Comparison of ENCODE assay signal across 8 mouse cellular contexts in the genomic region with DNA sequence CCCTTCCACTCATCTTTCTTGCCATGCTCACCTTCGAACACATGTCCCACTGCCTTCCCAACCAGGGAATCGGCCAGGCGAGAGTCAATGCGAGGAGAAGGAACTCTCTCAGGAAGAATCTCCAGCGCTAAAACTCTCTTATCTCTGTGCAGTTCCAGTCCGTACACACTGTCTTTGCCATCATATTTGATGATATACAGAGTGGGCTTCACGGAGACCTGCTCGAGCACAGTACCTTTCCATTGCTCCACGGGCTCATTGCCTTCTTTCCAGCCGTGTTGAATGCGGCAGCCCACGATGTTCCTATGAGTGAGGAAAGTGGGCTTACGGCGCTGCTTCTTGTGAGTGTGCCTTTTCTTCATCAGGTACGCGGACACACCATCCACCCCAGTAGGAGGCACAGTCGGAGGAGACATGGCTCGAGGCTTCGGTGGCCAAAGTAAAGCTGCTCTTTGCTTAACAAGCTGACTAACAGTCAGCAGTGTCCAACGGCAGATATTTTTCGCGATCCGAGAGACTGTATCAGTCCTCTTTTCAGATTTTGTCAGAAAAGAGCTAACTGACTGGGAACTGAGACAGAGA. TPM values are rescaled to one million over a fixed set of nuclear protein-coding genes. Genes with fewer than 3 reads are reported as not detected.
DNase-seq lines count a peak whose midpoint lies in the region; ATAC-seq and TF ChIP-seq lines count a peak whose summit lies in the region.

No protein-coding gene starts in this region.

- no peaks in the 10 kb centered on the region for H3K4me1 ChIP-seq in CH12.LX (ENCODE audit: control insufficient read depth in 1 of 2, insufficient read depth in 2 of 2)
- no peaks in the 10 kb centered on the region; the same call in 1 of the 2 replicates for H3K4me1 ChIP-seq in cortical plate, adult 2 months (ENCODE audit: control insufficient read depth, insufficient read depth, low read length)
- no peaks in the 10 kb centered on the region for H3K4me1 ChIP-seq in hindbrain, embryonic 12.5 days
- H3K4me1 ChIP-seq in liver, embryonic 14.5 days (replicated peaks; ENCODE audit: control insufficient read depth in 2 of 2, insufficient read depth in 2 of 2, low read length in 1 of 2), result no peaks in the 10 kb centered on the region
- no peaks in the 10 kb centered on the region for H3K4me1 ChIP-seq in stomach, embryonic 14.5 days (ENCODE audit: control insufficient read depth, insufficient read depth, low read length)

- peak; percentile 7 for DNase-seq in kidney, adult 18-20 months
- no peak for DNase-seq in kidney, adult 8-10 months
- peak; percentile 15 for DNase-seq in CH12.LX (ENCODE audit: extremely low read depth)
- DNase-seq in liver, embryonic 14.5 days (ENCODE audit: low read depth in 3 of 3, low spot score in 3 of 3), result no peak
- DNase-seq in ovary, postnatal 10 days (ENCODE audit: low spot score), result no peak

- H3K27me3 ChIP-seq in CH12.LX (replicated peaks), result no peaks in the 10 kb centered on the region
- H3K27me3 ChIP-seq in hindbrain, embryonic 12.5 days, result peaks cover 3% of the 10 kb centered on the region; the same call in 1 of the 2 replicates
- no peaks in the 10 kb centered on the region for H3K27me3 ChIP-seq in liver, embryonic 14.5 days (ENCODE audit: control insufficient read depth, insufficient read depth, low read length)
- no peaks in the 10 kb centered on the region for H3K27me3 ChIP-seq in stomach, embryonic 14.5 days (ENCODE audit: control insufficient read depth, insufficient read depth, low read length)

- no peaks in the 10 kb centered on the region for H3K9me3 ChIP-seq in CH12.LX (replicated peaks; ENCODE audit: low read length)
- H3K9me3 ChIP-seq in hindbrain, embryonic 12.5 days (replicated peaks), result no peaks in the 10 kb centered on the region
- no peaks in the 10 kb centered on the region for H3K9me3 ChIP-seq in liver, embryonic 14.5 days (ENCODE audit: control insufficient read depth, low read length)
- no peaks in the 10 kb centered on the region for H3K9me3 ChIP-seq in stomach, embryonic 14.5 days (ENCODE audit: control insufficient read depth, low read depth, low read length)

- peak overlapping the region; percentile 17; the same call in 1 of the 2 replicates for H3K4me2 ChIP-seq in CH12.LX (ENCODE audit: insufficient read depth, low read depth, poor library complexity, severe bottlenecking)
- peak overlapping the region; percentile 58 for H3K4me2 ChIP-seq in hindbrain, embryonic 12.5 days (replicated peaks)
- H3K4me2 ChIP-seq in liver, embryonic 14.5 days (ENCODE audit: low read depth), result peak overlapping the region; percentile 64
- H3K4me2 ChIP-seq in stomach, embryonic 14.5 days (replicated peaks; ENCODE audit: low read depth, low read length), result peak overlapping the region; percentile 50

- dilution Hi-C loops in CH12.LX (cut with MboI; ENCODE audit: extremely low pct_ligation_motif_present, extremely low pct_unique_long_range_greater_than_20kb, low sequenced_read_pairs), result no loop called here

- H3K36me3 ChIP-seq in CH12.LX (replicated peaks in 1 of 2; ENCODE audit: control insufficient read depth in 1 of 2, insufficient read depth in 1 of 2, low read length in 1 of 2), result no peaks in the 10 kb centered on the region
- no peaks in the 10 kb centered on the region for H3K36me3 ChIP-seq in hindbrain, embryonic 12.5 days
- no peaks in the 10 kb centered on the region for H3K36me3 ChIP-seq in liver, embryonic 14.5 days (replicated peaks; ENCODE audit: control insufficient read depth, insufficient read depth, low read depth)
- H3K36me3 ChIP-seq in stomach, embryonic 14.5 days (ENCODE audit: control insufficient read depth, insufficient read depth, low read length), result no peaks in the 10 kb centered on the region

- peak overlapping the region; percentile 54 to 95 (median 60) for H3K4me3 ChIP-seq in CH12.LX (replicated peaks in 1 of 3; ENCODE audit: low read depth in 2 of 3, low read length in 2 of 3, poor library complexity in 1 of 3)
- peak overlapping the region; percentile 68 for H3K4me3 ChIP-seq in cortical plate, adult 2 months (ENCODE audit: insufficient read depth, low read length)
- H3K4me3 ChIP-seq in hindbrain, embryonic 12.5 days, result peak overlapping the region; percentile 47
- peak overlapping the region; percentile 54 to 75 for H3K4me3 ChIP-seq in liver, embryonic 14.5 days (ENCODE audit: insufficient read depth in 1 of 2, low read depth in 2 of 2, low read length in 2 of 2)
- peak overlapping the region; percentile 44 for H3K4me3 ChIP-seq in stomach, embryonic 14.5 days (ENCODE audit: low read depth, low read length)

- no peak for TF ChIP-seq EP300 in CH12.LX (IDR thresholded peaks at IDR 0.05; ENCODE audit: low read length)
- no peak for TF ChIP-seq EP300 in liver, embryonic 14.5 days (IDR thresholded peaks at IDR 0.05; ENCODE audit: low read depth)

- peak overlapping the region; percentile 58; the same call in 1 of the 2 replicates for H3K27ac ChIP-seq in CH12.LX (ENCODE audit: insufficient read depth, low read depth)
- no peak overlapping the region; the same call in 1 of the 2 replicates for H3K27ac ChIP-seq in cortical plate, adult 2 months (ENCODE audit: insufficient read depth, low read length)
- peak overlapping the region; percentile 76 for H3K27ac ChIP-seq in hindbrain, embryonic 12.5 days
- H3K27ac ChIP-seq in liver, embryonic 14.5 days, result no peak overlapping the region
- H3K27ac ChIP-seq in stomach, embryonic 14.5 days (ENCODE audit: low read length), result peak overlapping the region; percentile 93

- no peak for TF ChIP-seq POLR2A in CH12.LX (IDR thresholded peaks at IDR 0.05; ENCODE audit: low read depth, low read length)
- no peak for TF ChIP-seq POLR2A in cortical plate, adult 2 months (IDR thresholded peaks at IDR 0.05; ENCODE audit: extremely low read depth, insufficient read depth, low read length)

- TF ChIP-seq CTCF in CH12.LX (conservative IDR thresholded peaks at IDR 0.05 in 1 of 2, IDR thresholded peaks at IDR 0.05 in 1 of 2; ENCODE audit: low read depth in 2 of 2, low read length in 2 of 2), result no peak
- no peak for TF ChIP-seq CTCF in cortical plate, adult 2 months (IDR thresholded peaks at IDR 0.05; ENCODE audit: extremely low read depth, insufficient read depth, low read length)
- no peak for TF ChIP-seq CTCF in liver, embryonic 14.5 days (IDR thresholded peaks at IDR 0.05; ENCODE audit: low read depth)

- peak overlapping the region; percentile 71 for H3K9ac ChIP-seq in CH12.LX (ENCODE audit: insufficient read depth, low read depth)
- peak overlapping the region; percentile 61 for H3K9ac ChIP-seq in hindbrain, embryonic 12.5 days
- H3K9ac ChIP-seq in liver, embryonic 14.5 days (replicated peaks), result no peak overlapping the region
- H3K9ac ChIP-seq in stomach, embryonic 14.5 days (replicated peaks; ENCODE audit: low read depth, low read length), result peak overlapping the region; percentile 32

- 17% methylated on average over 23 of the region's 23 CpGs for WGBS in hindbrain, embryonic 12.5 days
- WGBS in liver, embryonic 14.5 days (ENCODE audit: insufficient replicate concordance), result 14% methylated on average over 23 of the region's 23 CpGs
- WGBS in stomach, embryonic 14.5 days, result 18% methylated on average over 23 of the region's 23 CpGs

- no peaks in the 10 kb centered on the region for H3K79me2 ChIP-seq in CH12.LX (replicated peaks; ENCODE audit: control insufficient read depth, extremely low read depth, insufficient read depth, poor library complexity, severe bottlenecking)

- ATAC-seq in hindbrain, embryonic 12.5 days (ENCODE audit: low FRiP score), result peak; percentile 65
- no peak for ATAC-seq in liver, embryonic 14.5 days (ENCODE audit: insufficient read depth)
- ATAC-seq in stomach, embryonic 14.5 days (ENCODE audit: insufficient number of reproducible peaks, insufficient read depth, low FRiP score, low read depth), result peak; percentile 65; the same call in 1 of the 2 replicates

- no peak; the same call in 1 of the 2 replicates for TF ChIP-seq RAD21 in CH12.LX (IDR thresholded peaks at IDR 0.05; ENCODE audit: low read depth, low read length)

- in situ Hi-C loops in CH12.LX (cut with MboI; ENCODE audit: low pct_ligation_motif_present, low pct_unique_long_range_greater_than_20kb, low sequenced_read_pairs), result no loop called here

TF ChIP-seq in CH12.LX, 34 proteins besides CTCF, POLR2A, EP300 and RAD21:
- TF ChIP-seq MAFK (IDR thresholded peaks at IDR 0.05; ENCODE audit: insufficient replicate concordance, low read length) (no peak), E2F4 (IDR thresholded peaks at IDR 0.05; ENCODE audit: insufficient replicate concordance, low read depth, low read length) (no peak), SMC3 (IDR thresholded peaks at IDR 0.05; ENCODE audit: low read depth, low read length) (no peak), KAT2A (IDR thresholded peaks at IDR 0.05; ENCODE audit: insufficient replicate concordance, low read length) (no peak), NRF1 (IDR thresholded peaks at IDR 0.05; ENCODE audit: low read depth, low read length) (no peak), JUN (IDR thresholded peaks at IDR 0.05; ENCODE audit: insufficient read depth, low read depth, low read length) (no peak), POLR2AphosphoS2 (IDR thresholded peaks at IDR 0.05; ENCODE audit: low read depth, low read length) (no peak), NELFE (IDR thresholded peaks at IDR 0.05; ENCODE audit: low read depth, low read length) (no peak), CHD2 (IDR thresholded peaks at IDR 0.05; ENCODE audit: low read length) (no peak), MXI1 (IDR thresholded peaks at IDR 0.05; ENCODE audit: low read depth, low read length) (no peak), IRF4 (IDR thresholded peaks at IDR 0.05; ENCODE audit: low read depth, low read length) (no peak), GABPA (IDR thresholded peaks at IDR 0.05; ENCODE audit: insufficient replicate concordance, low read depth, low read length) (no peak)

RNA-seq across cellular contexts. Expression of a gene that starts 0.6 kb away (rescaled TPM):
- total RNA-seq in CH12.LX (2012; rRNA removed), result 0.98 and 1.2 TPM in 2 replicates
- total RNA-seq in CH12.LX (2014; rRNA removed), result 1.8 and 2.0 TPM in 2 replicates
- 0.33 and 0.41 TPM in 2 replicates for polyA plus RNA-seq in CH12.LX (2012; ENCODE audit: insufficient read length, low read depth)
- polyA plus RNA-seq in cortical plate, adult 2 months (2012; rRNA removed), result 0.42 and 0.44 TPM in 2 replicates
- polyA plus RNA-seq in hindbrain, embryonic 12.5 days (2016; fragmentation: Nextera tagmentation; extraction: Ambion mirVana), result 8.1 and 8.8 TPM in 2 replicates
- 0.17 and 0.23 TPM in 2 replicates for polyA plus RNA-seq in liver, embryonic 14.5 days (2012; rRNA removed)
- 0.76 and 0.94 TPM in 2 replicates for polyA plus RNA-seq in liver, embryonic 14.5 days (2014; fragmentation: Nextera tagmentation; extraction: Ambion mirVana)
- 11.5 and 12.8 TPM in 2 replicates for polyA plus RNA-seq in stomach, embryonic 14.5 days (2014; fragmentation: Nextera tagmentation; extraction: Ambion mirVana)

Comparison
In these comparisons a context has a peak if more than half of its experiments do, and no peak if none do; other contexts are left out.
1. DNase-seq: peak in kidney, adult 18-20 months (single experiment) and CH12.LX (single experiment); none in kidney, adult 8-10 months (0 of 2), liver, embryonic 14.5 days (0 of 3) and ovary, postnatal 10 days (single experiment).
2. H3K27ac ChIP-seq: peak in CH12.LX (single experiment), hindbrain, embryonic 12.5 days (single experiment) and stomach, embryonic 14.5 days (single experiment); none in cortical plate, adult 2 months (single experiment) and liver, embryonic 14.5 days (single experiment).
3. Peak in every context shown above with its lines, with median percentiles within 50 percentile points of each other: H3K4me2 ChIP-seq and H3K4me3 ChIP-seq.